Mouse (Mus musculus): Measurements from ENCODE around the gene Shisal1. TPM values are rescaled to one million over a fixed set of nuclear protein-coding genes. Genes with fewer than 3 reads are reported as not detected.
A peak's percentile ranks its signal among the peaks of the same experiment; 100 is the strongest.

The Shisal1 gene
- polyA plus RNA-seq, 1 experiment: 1.6 TPM

GRCm38 (mm10) chr15:84336281-84336817, 110.5 kb downstream of the Shisal1 start:
- H3K36me3 ChIP-seq (ENCODE audit: control insufficient read depth, insufficient read depth, low read length): no peaks in the 10 kb centered on the region
- no peak overlapping the region for H3K27ac ChIP-seq (ENCODE audit: insufficient read depth, low read depth, low read length)
- DNase-seq: no peak
- no peak overlapping the region for H3K4me3 ChIP-seq (ENCODE audit: insufficient read depth, low read depth, low read length)
- H3K4me1 ChIP-seq (ENCODE audit: control insufficient read depth, insufficient read depth, low read length): no peaks in the 10 kb centered on the region
- WGBS: 81% methylated on average over 12 of the region's 12 CpGs
- H3K27me3 ChIP-seq (replicated peaks; ENCODE audit: control insufficient read depth, insufficient read depth, low read length): no peaks in the 10 kb centered on the region
- TF ChIP-seq POLR2A (IDR thresholded peaks at IDR 0.05; ENCODE audit: low read depth, low read length) (no peak), CTCF (conservative IDR thresholded peaks at IDR 0.05; ENCODE audit: insufficient read depth, insufficient read length, low read depth, low read length) (no peak)

GRCm38 (mm10) chr15:84331066-84331612, 115.8 kb downstream of the Shisal1 start:
- WGBS: 57% methylated on average over 4 of the region's 4 CpGs
- Histone ChIP-seq H3K27ac (ENCODE audit: insufficient read depth, low read depth, low read length) (no peak overlapping the region), H3K4me1 (ENCODE audit: control insufficient read depth, insufficient read depth, low read length) (no peaks in the 10 kb centered on the region), H3K27me3 (replicated peaks; ENCODE audit: control insufficient read depth, insufficient read depth, low read length) (no peaks in the 10 kb centered on the region), H3K36me3 (ENCODE audit: control insufficient read depth, insufficient read depth, low read length) (no peaks in the 10 kb centered on the region), H3K4me3 (ENCODE audit: insufficient read depth, low read depth, low read length) (no peak overlapping the region)
- DNase-seq: no peak
- no peak for TF ChIP-seq POLR2A (IDR thresholded peaks at IDR 0.05; ENCODE audit: low read depth, low read length)
- TF ChIP-seq CTCF (conservative IDR thresholded peaks at IDR 0.05; ENCODE audit: insufficient read depth, insufficient read length, low read depth, low read length): no peak

GRCm38 (mm10) chr15:84329940-84330339, 117.0 kb downstream of the Shisal1 start:
- H3K4me1 ChIP-seq (ENCODE audit: control insufficient read depth, insufficient read depth, low read length): no peaks in the 10 kb centered on the region
- TF ChIP-seq CTCF (conservative IDR thresholded peaks at IDR 0.05; ENCODE audit: insufficient read depth, insufficient read length, low read depth, low read length) (no peak), POLR2A (IDR thresholded peaks at IDR 0.05; ENCODE audit: low read depth, low read length) (no peak)
- H3K36me3 ChIP-seq (ENCODE audit: control insufficient read depth, insufficient read depth, low read length): no peaks in the 10 kb centered on the region
- H3K27me3 ChIP-seq (replicated peaks; ENCODE audit: control insufficient read depth, insufficient read depth, low read length): no peaks in the 10 kb centered on the region
- H3K27ac ChIP-seq (ENCODE audit: insufficient read depth, low read depth, low read length): no peak overlapping the region
- H3K4me3 ChIP-seq (ENCODE audit: insufficient read depth, low read depth, low read length): no peak overlapping the region
- peak; percentile 69 for DNase-seq
- WGBS: 51% methylated on average over 8 of the region's 8 CpGs

Other genes starting within 250 kb of the Shisal1 start
- gene Parvb, start 215.1 kb downstream of the Shisal1 start, polyA plus RNA-seq (2012; rRNA removed): 7.1 and 8.5 TPM in 2 replicates
- 1.5 and 4.5 TPM in 2 replicates for gene Parvg, start 123.1 kb downstream of the Shisal1 start, polyA plus RNA-seq (2012; rRNA removed)
- 6.9 and 8.4 TPM in 2 replicates for gene Rtl6, start 110.7 kb upstream of the Shisal1 start, polyA plus RNA-seq (2012; rRNA removed)
- gene Prr5, start 222.5 kb upstream of the Shisal1 start, polyA plus RNA-seq (2012; rRNA removed): 63.6 and 68.4 TPM in 2 replicates